Mouse (Mus musculus) left cerebral cortex, adult 9 months (tissue): ENCODE data around the gene Nktr.
A peak's percentile ranks its signal among the peaks of the same experiment; 100 is the strongest.

Source experiments
- DNase-seq, 2 experiments: peaks; one replicate each; pipeline ENCODE4 v3.0.0; 2022; ENCODE audit warnings: low spot score in 2 of 2

The Nktr gene

GRCm38 (mm10) chr9:121707801-121708200 is 11.2 kb upstream of the Nktr start:
- DNase-seq, result no peak

- DNase-seq, result no peak
Observed at GRCm38 (mm10) chr9:121708506-121709486, 10.2 kb upstream of the Nktr start.

GRCm38 (mm10) chr9:121709898-121710583 is 8.9 kb upstream of the Nktr start, which contains the start of gene Ss18l2:
TSS of gene Ss18l2 (plus strand) at chr9:121710329.
- DNase-seq, result peak; percentile 96 to 98

- DNase-seq, result no peak
Observed at GRCm38 (mm10) chr9:121710584-121710975, 8.4 kb upstream of the Nktr start.

DNA sequence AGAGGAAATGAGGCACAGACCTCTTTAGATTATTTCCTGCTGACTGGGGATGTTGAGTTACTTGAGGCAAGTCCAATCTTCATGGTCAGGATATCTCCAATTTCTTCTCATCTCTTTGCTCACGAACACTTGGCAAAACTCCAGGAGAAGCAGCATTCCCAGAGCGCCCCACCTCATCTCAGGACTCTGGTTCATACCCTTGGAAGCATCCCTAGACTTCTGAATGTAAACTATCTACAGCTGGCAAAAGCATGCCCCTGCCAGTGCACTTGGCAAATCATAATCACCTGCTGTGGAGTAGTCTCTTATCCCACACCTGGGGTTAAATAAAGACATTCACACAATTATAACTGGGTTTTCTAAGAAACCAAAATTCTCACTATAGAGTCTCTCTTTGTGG is 1.9 kb upstream of the Nktr start:
- no peak for DNase-seq

GRCm38 (mm10) chr9:121718070-121718705 is 781 bp upstream of the Nktr start:
- no peak for DNase-seq

- no peak for DNase-seq
Observed at GRCm38 (mm10) chr9:121719347-121720331, 670 bp downstream of the Nktr start.

GRCm38 (mm10) chr9:121740490-121740889 is 21.5 kb downstream of the Nktr start:
- DNase-seq, result no peak

DNA sequence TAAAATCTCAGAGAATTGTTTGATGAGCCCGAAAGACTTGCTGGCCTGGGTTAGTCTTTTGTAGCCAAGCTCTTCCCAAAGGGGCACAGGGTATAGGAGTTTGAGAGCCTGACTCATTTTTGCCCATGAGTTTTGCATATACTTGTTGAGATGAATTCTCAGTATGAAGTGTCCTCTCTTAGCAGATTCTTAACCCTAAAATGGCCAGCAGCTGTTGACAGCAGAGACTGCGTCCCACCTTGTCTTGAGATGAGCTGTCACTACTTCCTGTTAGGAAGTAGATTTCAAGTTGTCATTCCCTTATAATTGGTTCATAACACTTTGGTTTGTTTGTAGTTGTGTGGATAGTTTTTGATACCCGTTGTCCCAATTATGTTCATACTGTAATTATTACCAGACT is 22.2 kb downstream of the Nktr start:
- no peak for DNase-seq

DNA sequence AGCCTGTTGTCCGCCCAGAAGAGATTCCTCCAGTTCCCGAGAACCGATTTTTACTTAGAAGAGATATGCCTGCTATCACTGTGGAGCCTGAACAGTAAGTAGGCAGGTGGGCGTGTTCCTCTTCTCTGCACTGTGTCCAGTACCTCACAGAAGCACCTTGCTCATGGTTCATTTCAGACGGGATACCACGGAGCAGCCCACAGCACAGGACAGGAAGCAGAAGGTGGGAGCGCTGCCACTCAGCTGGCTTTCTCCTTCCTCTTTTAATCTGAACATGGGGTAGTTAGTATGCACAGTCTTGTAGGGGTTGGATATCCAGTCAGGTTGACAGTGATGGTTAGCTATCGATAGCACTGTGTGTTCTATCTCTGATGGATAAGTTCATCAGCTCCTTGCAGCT is 25.1 kb downstream of the Nktr start:
- DNase-seq, result no peak

GRCm38 (mm10) chr9:121752774-121753173 is 33.8 kb downstream of the Nktr start:
- DNase-seq, result peak in 1 of 2 experiments; percentile 65

- DNase-seq, result no peak
Observed at GRCm38 (mm10) chr9:121754624-121755023, 35.7 kb downstream of the Nktr start.

DNA sequence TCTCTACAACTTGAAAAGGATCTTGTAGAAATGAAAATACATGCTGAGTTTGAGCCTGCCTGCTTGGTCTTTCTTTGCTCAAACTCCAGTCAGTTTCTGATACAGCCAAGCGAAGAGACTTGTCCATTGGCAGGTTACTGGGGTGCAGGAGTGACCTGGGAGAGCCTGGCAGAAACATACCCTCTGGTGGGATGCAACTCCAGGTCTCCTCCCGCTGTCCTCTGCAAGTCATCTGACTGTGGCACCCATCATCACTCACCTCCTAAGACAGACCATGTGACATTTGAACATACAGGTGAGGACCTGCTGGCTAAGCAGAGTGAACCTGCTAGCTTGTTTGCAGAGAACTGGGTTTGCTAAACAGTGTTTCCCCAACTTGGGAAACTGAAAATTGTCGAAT is 37.8 kb downstream of the Nktr start:
- DNase-seq, result no peak

- no peak for DNase-seq
Observed at GRCm38 (mm10) chr9:121757432-121757831, 38.5 kb downstream of the Nktr start.

DNA sequence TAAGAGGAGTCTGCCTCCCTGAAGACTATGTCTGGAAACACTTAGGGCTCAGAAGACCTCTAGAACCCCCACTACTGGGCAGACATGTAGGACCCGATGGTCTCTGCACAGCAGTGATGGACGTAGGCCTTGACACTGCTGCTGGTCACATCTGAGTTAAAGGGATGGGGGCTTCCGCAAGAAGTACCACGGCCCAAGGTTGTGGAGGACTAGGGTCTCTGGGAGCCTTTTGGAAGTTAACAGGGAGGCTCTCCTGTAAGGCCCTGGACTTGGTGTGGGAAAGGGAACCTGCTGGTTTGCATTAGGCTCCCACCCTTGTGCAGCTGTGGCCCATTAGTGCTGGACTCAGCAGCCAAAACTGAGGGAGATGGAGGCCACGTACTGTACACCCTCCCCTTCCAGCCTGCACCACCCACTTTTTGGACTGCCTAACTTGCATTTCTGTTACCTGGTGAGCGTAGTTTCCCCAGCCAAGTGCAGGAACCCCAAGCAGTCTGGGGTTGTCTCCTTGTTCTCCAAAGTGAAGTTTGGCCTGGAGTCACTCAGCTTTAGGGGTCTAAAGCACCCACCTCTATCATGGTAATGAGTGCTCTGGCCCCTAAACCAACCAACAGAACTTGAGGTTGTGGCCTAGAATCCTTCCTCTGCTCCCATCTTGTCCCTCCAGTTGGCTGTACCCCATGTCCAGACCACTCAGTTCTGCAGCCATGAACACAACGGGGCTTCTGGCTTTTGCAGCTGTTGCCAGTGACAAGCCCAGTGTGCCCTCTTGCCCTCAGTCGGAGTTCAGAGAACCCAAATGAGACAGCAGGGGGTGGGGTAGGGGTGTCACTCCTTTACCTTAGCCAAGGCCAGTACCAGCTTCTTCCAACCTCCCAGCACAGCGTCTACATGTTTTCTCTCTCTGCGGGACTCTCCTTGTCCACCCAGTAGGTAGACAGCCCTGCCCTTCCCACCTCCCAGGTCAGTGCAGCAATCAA is 39.2 kb downstream of the Nktr start:
- DNase-seq, result no peak

DNA sequence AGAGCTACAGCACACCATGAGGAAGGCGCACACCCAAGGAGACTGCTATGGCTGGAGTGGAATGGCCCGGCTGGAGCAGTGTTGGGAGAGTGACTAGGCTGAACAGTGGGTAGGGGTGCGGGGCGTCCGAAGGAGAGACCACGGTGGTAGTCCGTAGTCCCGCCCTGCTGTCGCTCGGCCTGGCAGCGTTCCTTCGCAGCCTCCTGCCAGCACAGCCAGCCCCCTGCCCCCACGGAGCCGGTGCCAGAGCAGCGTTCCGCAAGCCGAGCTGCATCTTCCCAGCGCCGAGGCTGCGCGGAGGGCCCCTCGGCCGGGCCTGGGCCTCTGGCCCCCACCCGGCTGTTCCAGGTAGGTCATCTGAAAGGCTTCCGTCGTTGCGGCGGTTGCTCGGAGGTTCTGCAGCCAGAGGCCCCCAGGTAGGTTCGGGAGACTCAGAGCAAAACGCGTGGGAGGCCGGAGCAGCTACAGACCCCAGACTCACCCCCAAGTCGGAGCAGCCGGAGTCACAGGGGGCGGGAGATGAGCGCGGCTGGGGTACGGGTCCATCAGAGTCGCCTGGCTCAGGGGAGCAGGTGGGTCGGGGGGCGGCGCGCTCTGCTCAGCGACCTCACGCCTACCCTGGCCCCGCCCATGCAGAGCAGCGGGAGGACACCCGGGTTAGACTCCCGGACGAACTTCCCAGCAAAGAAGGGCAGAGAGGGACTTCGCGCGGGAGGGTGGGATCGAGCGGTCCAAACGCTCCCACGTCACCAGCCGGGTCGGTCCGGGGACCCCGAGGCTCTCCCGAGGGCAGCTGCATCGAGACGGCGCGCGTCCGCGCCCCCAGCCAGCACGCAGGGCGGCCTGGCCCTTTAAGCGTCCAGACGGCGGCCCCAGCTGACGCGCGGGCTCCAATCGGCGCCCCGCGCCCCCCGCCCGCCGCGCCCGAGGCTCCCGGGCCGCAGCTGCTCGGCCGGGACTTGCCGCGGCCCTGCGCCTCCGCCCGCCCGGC is 40.4 kb downstream of the Nktr start, which contains the start of gene Zfp651:
Gene Zfp651 (plus strand): TSS at position 240 of the 991 bp plus-strand sequence.
- peak in 1 of 2 experiments; percentile 76 for DNase-seq

DNA sequence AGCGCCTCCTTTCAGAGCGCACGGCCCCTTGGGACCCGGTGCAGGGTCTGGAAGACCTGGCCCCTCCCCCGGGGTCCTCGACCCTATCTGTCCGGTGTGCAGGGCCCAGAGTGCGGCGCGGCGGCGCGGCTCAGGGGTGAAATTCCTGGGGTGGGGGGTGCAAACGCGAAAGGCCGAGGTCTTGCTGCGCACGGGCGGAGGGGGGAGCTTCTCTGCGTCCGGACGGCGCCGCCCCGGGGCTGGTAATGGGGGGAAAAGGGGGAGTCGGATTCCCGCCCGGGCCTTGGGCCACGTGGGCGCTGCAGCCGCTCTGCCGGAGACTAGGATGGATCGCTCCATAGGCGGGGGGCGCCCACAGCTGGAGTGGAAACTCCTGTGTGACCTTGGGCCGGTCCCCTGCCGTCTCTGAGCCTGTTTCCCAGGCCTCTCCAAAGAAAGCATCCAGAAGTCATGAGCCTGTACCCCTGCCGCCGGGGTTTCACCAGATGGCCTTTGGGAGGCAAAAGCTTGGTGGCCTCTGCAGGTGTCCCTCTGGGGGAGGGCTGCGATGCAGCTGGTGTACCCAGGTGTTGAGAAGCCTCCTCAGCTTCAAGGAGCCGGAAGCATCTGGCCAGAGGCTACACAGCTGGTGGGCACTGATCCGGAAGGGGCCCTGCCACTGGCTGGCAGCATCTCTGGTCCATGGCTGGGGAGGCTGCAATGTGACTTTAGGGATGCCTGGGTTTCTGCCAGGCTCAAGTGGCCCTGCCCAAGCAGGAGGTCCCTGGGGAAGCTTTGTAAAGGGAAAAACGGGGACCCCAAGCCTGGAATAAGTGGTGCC is 41.5 kb downstream of the Nktr start:
- DNase-seq, result peak in 1 of 2 experiments; percentile 46
